Comparison of ENCODE assay signal across 14 mouse cellular contexts in genomic region chr14:104203239-104203986, GRCm38 (mm10).
DNase-seq lines count a peak whose midpoint lies in the region; ATAC-seq and TF ChIP-seq lines count a peak whose summit lies in the region.
"Had no signal": no experiment of that assay in that cellular context is flagged by ENCODE, and none has a peak within 500 bp of the region (broad histone marks: within the 10 kb centered on the region; RNA-seq: fewer than 3 reads in every experiment).

No protein-coding gene starts in this region.

- H3K4me1 ChIP-seq in lung, embryonic 14.5 days (ENCODE audit: insufficient read depth) = no peaks in the 10 kb centered on the region

- no peaks in the 10 kb centered on the region for H3K27me3 ChIP-seq in lung, embryonic 14.5 days (ENCODE audit: insufficient read depth, low read length)

- H3K9ac ChIP-seq in lung, embryonic 14.5 days = no peak overlapping the region
- H3K9ac ChIP-seq: hindbrain, embryonic 14.5 days had no signal

- DNase-seq in cerebellum, postnatal 10 days = peak; percentile 21 to 22
- DNase-seq in cerebellum, postnatal 36 days = no peak
- DNase-seq in lung, embryonic 14.5 days = peak; percentile 62
- DNase-seq in lung, postnatal 36 days = no peak
- peak; percentile 21 for DNase-seq in forelimb bud, embryonic 11.5 days (ENCODE audit: low read depth, low spot score)
- DNase-seq: adrenal gland, adult 8-10 months; cerebellum, postnatal 25 days; gastrocnemius, postnatal 10 days; midbrain, embryonic 14.5 days; retina, postnatal 1 day had no signal

- peak; percentile 31; the same call in 1 of the 2 replicates for ATAC-seq in lung, embryonic 14.5 days (ENCODE audit: insufficient read depth)
- ATAC-seq in megakaryocyte progenitor cell, adult 5-6 weeks (replicated peaks; ENCODE audit: poor library complexity) = peak; percentile 66
- no peak for ATAC-seq in activated CD4-positive, CD25-positive, alpha-beta regulatory T cell, adult 4 months
- ATAC-seq in cerebellum, adult (ENCODE audit: insufficient number of reproducible peaks, low FRiP score, low TSS enrichment) = no peak

- no peaks in the 10 kb centered on the region for H3K36me3 ChIP-seq in lung, embryonic 14.5 days (ENCODE audit: insufficient read depth)

- 58% methylated on average over 17 of the region's 17 CpGs for WGBS in lung, embryonic 14.5 days

- H3K9me3 ChIP-seq in lung, embryonic 14.5 days (ENCODE audit: low read depth, low read length) = no peaks in the 10 kb centered on the region

- TF ChIP-seq CTCF in lung, embryonic 14.5 days (IDR thresholded peaks at IDR 0.05; ENCODE audit: low read depth) = peak; percentile 54

- H3K27ac ChIP-seq in lung, embryonic 14.5 days (ENCODE audit: low read depth) = no peak overlapping the region
- H3K27ac ChIP-seq: hindbrain, embryonic 14.5 days had no signal

- no peak overlapping the region for H3K4me3 ChIP-seq in lung, embryonic 14.5 days (ENCODE audit: low read depth, low read length)

- H3K4me2 ChIP-seq in lung, embryonic 14.5 days = no peak overlapping the region
- H3K4me2 ChIP-seq: hindbrain, embryonic 14.5 days had no signal

Comparison
In these comparisons a context has a peak if more than half of its experiments do, and no peak if none do; other contexts are left out.
1. DNase-seq: peak in cerebellum, postnatal 10 days (2 of 2), lung, embryonic 14.5 days (single experiment) and forelimb bud, embryonic 11.5 days (single experiment); none in cerebellum, postnatal 36 days (0 of 2) and lung, postnatal 36 days (single experiment).
2. ATAC-seq: peak in lung, embryonic 14.5 days (single experiment) and megakaryocyte progenitor cell, adult 5-6 weeks (single experiment); none in activated CD4-positive, CD25-positive, alpha-beta regulatory T cell, adult 4 months (single experiment) and cerebellum, adult (single experiment).